Mouse (Mus musculus): ENCODE data around the gene Ptpn7.
"Not testable (repeated sequence)": the region's sequence is repeated elsewhere in the genome, so short reads cannot be mapped to it uniquely, and the experiment has no call there.

The Ptpn7 gene

DNA sequence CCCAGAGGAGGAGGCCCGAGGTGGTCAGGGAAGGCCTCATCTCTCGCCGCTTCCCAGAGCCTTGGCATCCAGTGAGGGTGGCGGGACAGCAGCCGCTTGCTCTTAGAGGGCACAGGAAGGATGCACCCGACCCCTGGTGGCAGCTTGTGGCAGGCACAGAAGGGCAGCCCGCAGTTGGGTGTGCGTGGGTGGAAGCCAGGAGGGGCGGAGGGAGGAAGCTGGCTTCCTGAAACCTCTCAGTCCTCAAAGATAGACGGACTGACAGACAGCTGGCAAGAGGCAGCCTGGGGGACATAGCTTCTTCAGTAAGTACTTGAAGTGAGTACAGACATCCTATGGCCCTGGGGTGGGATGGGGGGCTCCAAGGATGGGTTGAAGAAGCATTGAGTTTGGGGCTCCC, at the start of gene Ptpn7:
TSS of gene Ptpn7 (plus strand) at position 228 of the 400 bp plus-strand sequence.
- DNase-seq (ENCODE audit: low spot score in 2 of 2), result peak; percentile 55 to 71

DNA sequence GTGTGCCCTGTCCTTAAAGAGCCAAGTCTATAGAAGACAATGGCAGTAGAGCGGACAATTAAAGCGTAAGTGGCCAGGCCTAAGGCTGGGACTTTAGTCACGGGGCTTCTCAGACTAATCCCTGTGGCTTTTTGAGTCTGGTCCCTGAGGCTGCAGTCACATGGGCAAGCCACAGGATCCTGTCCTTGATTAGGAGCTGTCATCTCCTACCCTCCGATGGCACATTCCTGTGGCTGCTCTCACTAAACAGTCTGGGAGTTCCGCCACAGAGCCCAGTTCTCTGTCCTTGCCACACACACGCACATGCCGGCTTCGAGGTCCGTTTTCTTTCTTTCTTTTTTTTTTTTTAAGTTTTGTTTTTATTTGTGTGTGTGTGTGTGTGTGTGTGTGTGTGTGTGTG, 49.0 kb upstream of the Ptpn7 start:
- no peak for DNase-seq (ENCODE audit: low spot score in 2 of 2)

GRCm38 (mm10) chr1:135085296-135085871, 47.1 kb upstream of the Ptpn7 start:
- DNase-seq (ENCODE audit: low spot score in 2 of 2), result no peak

DNA sequence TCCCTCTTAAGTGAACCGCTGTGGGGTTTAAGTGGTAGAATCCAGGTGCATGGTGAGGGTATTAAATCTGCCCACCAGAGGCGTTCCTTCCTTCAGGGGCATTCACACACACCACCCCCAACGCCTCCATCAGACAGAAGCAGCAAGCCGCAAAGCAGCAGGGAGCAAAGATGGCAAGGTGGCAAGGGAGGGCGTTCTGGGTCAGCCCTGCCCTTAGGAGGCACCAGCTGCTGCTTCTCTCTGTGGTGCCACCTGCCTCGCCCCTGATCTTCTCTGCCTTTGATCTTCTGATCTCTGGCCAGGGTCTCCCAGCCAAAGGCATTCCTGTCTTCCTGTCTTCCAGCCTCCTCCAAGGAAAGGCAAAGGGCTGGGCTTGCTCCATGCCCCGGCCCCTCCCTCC, 46.5 kb upstream of the Ptpn7 start:
- no peak for DNase-seq (ENCODE audit: low spot score in 2 of 2)

DNA sequence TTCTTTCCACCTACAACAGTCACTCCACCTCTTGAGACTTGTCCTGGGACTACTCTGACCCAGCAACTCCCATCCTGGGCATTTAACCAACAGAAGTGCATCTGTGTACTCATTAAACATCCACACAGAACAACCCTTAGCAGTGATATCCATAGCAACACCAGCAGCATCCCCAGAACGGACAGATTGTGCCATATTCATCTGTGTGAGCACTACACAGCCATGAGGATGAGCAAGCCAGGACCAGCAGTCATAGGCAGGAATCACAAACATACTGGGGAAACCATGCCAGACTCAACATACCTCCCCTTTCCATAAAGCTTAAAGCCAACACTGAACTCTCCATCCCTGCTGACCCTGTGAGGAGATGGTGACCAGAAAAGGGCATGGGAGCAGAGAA, 45.1 kb upstream of the Ptpn7 start:
- no peak for DNase-seq (ENCODE audit: low spot score in 2 of 2)

- DNase-seq (ENCODE audit: low spot score in 2 of 2), result no peak
These were observed 42.9 kb upstream of the Ptpn7 start for GRCm38 (mm10) chr1:135089626-135090025.

DNA sequence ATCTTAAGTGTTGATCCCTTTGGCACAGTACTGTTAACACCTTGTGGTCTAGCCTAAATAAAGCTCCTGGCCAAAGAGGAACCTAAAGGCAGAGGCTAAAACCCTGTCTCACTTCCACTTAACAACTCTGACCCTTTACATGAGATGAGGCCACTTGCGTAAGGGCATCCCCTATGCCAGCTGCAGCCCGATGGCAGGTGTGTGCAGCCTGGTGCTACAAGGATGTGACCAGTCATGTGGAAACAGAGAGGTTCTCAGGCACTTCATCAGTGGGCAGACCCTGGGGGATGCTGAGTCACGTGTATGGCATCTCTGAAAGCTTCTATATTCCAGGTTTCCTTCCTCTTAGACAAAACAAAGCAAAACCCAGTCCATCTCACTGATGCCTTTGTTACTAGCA, 41.6 kb upstream of the Ptpn7 start:
- DNase-seq (ENCODE audit: low spot score in 2 of 2), result no peak

GRCm38 (mm10) chr1:135094723-135095122, 37.8 kb upstream of the Ptpn7 start:
- no peak for DNase-seq (ENCODE audit: low spot score in 2 of 2)

GRCm38 (mm10) chr1:135095189-135095588, 37.3 kb upstream of the Ptpn7 start:
- DNase-seq (ENCODE audit: low spot score in 2 of 2), result no peak

GRCm38 (mm10) chr1:135096312-135096711, 36.2 kb upstream of the Ptpn7 start:
- DNase-seq (ENCODE audit: low spot score in 2 of 2), result no peak

GRCm38 (mm10) chr1:135097441-135097840, 35.1 kb upstream of the Ptpn7 start:
- DNase-seq (ENCODE audit: low spot score in 2 of 2), result no peak

- no peak for DNase-seq (ENCODE audit: low spot score in 2 of 2)
These were observed 34.1 kb upstream of the Ptpn7 start for GRCm38 (mm10) chr1:135098441-135098840.

DNA sequence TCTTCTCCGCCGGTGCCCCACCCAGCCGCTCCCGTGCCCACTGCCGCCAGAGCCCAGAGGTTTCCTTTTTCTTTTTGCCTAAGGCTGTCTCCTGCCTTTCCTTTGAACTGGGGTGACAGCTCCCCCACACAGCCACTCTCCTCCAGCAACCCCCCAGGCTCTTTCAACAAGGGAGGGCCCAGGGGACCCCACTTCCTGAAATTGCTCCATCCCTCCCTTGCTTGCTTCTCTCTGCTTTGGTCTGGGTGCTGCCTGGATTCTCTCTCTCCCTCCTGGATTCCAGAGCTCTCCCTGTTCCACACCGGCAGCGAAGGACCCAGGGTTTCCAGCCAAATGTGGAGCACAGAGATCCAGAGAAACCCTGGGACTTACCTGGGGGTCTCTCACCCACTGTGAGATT, 32.1 kb upstream of the Ptpn7 start:
- no peak for DNase-seq (ENCODE audit: low spot score in 2 of 2)

DNA sequence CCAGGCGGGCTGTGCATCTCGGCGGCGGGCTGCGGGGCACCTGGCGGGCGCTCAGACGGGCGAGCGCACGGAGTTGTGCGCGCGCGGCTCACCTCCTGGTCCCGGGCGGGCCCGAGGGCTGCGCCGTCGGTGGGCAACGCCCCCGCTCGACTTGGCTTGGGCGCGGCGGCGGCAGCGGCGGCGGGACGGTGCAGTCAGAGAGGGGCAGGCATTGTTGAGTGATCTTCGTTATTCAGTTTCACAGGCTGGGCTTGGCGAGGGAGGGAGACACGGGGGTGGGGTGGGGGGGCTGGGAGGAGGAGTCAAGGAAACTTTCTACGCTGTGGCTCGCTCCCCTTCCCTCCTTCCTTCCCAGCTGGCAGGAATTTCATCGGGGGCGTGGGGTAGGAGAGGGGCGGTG, 27.4 kb upstream of the Ptpn7 start, which contains the start of gene Lgr6:
TSS of gene Lgr6 (minus strand) at position 153 of the 400 bp plus-strand sequence.
- no peak for DNase-seq (ENCODE audit: low spot score in 2 of 2)

- peak; percentile 54 to 71 for DNase-seq (ENCODE audit: low spot score in 2 of 2)
These were observed 26.5 kb upstream of the Ptpn7 start for GRCm38 (mm10) chr1:135105951-135106350.

DNA sequence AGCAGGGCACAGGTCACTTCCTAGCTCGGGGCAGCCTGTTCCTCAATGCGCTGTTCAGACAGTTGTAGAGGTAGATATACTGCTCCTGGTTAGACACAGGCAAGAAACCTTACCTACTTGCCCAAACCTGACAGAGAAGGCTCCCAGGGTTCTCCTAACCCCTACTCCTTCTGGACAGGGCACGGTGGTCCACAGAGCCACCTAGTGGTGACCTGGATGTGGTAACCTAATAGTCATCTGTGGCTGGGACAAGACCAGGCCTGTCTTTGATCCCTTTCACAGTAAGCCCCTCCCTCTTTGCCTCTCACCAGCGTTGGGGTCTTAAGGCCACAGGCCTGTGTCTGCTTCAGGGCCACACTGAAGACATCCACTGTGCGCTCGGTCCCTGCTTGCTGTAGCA, 23.9 kb upstream of the Ptpn7 start:
- peak in 1 of 2 experiments; percentile 52 for DNase-seq (ENCODE audit: low spot score in 2 of 2)

- DNase-seq (ENCODE audit: low spot score in 2 of 2), result peak; percentile 59 to 83
These were observed 22.4 kb upstream of the Ptpn7 start for GRCm38 (mm10) chr1:135110075-135110474.

GRCm38 (mm10) chr1:135111271-135111670, 21.2 kb upstream of the Ptpn7 start:
- not testable (repeated sequence) for DNase-seq (ENCODE audit: low spot score in 2 of 2)

GRCm38 (mm10) chr1:135112661-135113060, 19.8 kb upstream of the Ptpn7 start:
- peak in 1 of 2 experiments; percentile 42 for DNase-seq (ENCODE audit: low spot score in 2 of 2)

GRCm38 (mm10) chr1:135124573-135125363, 7.7 kb upstream of the Ptpn7 start:
- no peak for DNase-seq (ENCODE audit: low spot score in 2 of 2)

DNA sequence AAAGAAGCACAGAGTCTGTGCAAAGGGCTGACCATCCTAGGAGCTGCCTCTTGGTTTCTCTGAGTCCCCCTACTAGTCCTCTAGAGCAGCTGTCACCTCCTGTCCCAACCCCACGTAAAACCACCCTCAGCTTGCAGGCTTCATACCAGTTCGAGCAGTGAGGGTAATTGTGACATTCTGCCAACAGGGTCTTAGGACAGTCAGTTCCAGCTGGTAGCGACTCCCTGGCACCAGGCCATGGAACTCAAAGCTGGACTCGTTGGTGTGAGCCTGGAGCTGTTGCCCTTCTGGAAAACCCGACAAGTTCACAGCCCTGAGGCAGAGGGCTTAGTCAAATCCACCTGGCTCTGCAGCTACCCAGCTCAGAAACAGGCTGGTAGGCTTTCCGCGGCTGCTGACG, 6.5 kb upstream of the Ptpn7 start:
- peak in 1 of 2 experiments; percentile 70 for DNase-seq (ENCODE audit: low spot score in 2 of 2)

GRCm38 (mm10) chr1:135126443-135127027, 6.0 kb upstream of the Ptpn7 start:
- DNase-seq (ENCODE audit: low spot score in 2 of 2), result no peak

DNA sequence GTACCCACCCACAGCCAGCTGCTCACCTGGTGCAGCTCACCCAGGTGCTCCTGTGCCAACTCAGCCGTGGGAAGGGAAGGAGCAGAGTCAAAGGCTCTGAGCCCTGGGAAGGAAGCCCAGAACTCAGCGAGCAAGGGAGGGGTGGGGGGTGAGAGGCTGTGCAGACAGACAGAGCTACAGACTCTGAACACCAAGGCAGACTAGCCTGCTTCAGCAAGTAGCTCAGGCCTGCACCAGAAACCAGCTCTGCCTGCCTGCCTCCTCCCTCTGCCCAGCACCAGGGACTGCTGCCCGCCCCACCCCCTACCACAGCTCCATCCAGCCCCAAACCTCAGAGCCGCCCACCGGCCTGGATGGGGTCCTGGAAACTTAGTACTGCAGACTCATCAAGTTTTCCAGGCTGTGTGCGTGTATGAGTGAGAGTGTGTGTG, 4.5 kb upstream of the Ptpn7 start:
- no peak for DNase-seq (ENCODE audit: low spot score in 2 of 2)
